Mouse (Mus musculus) embryonic facial prominence, embryonic 13.5 days (tissue): Measurements from ENCODE around the gene Hba-x. TPM values are rescaled to one million over a fixed set of nuclear protein-coding genes. Genes with fewer than 3 reads are reported as not detected.

Experiments
- ATAC-seq: fragments of 200-750 bp; cut with Nextera tagmentation; 2 replicates; pipeline ENCODE4 v1.8.0; 2017; ENCODE audit warnings: low read depth; ENCODE audit not compliant: insufficient number of reproducible peaks, insufficient read depth, low FRiP score, low TSS enrichment
- H3K27ac ChIP-seq: fragments of 300-500 bp; sonication (generic); 2 replicates; pipeline ENCODE4 v1.5.1; 2015; ENCODE audit warnings: moderate library complexity, mild to moderate bottlenecking, inconsistent platforms
- H3K27me3 ChIP-seq: fragments of 300-500 bp; sonication (generic); 2 replicates; pipeline ENCODE4 v1.6.1; 2015; ENCODE audit warnings: mild to moderate bottlenecking, inconsistent platforms
- H3K36me3 ChIP-seq: fragments of 300-500 bp; sonication (generic); 2 replicates; pipeline ENCODE4 v1.6.1; 2015; ENCODE audit warnings: mild to moderate bottlenecking, inconsistent platforms
- H3K4me1 ChIP-seq: fragments of 300-500 bp; sonication (generic); 2 replicates; pipeline ENCODE4 v1.6.1; 2015; ENCODE audit warnings: inconsistent platforms
- H3K4me2 ChIP-seq: fragments of 300-500 bp; sonication (generic); 2 replicates; pipeline ENCODE4 v1.6.1; 2015; ENCODE audit warnings: moderate library complexity, mild to moderate bottlenecking, inconsistent platforms
- H3K4me3 ChIP-seq: fragments of 300-500 bp; sonication (generic); 2 replicates; pipeline ENCODE4 v1.5.1; 2015; ENCODE audit warnings: mild to moderate bottlenecking, inconsistent platforms
- H3K9ac ChIP-seq: fragments of 300-500 bp; sonication (generic); 2 replicates; pipeline ENCODE4 v1.6.1; 2015; ENCODE audit warnings: mild to moderate bottlenecking, inconsistent platforms
- H3K9me3 ChIP-seq: fragments of 300-500 bp; sonication (generic); 2 replicates; pipeline ENCODE4 v1.6.1; 2016; ENCODE audit warnings: inconsistent platforms
- WGBS: fragments of 180-500 bp; shearing (Covaris S2); methylation state at CpG from one replicate; pipeline ENCODE4 v1.1.7; 2015; ENCODE audit warnings: mixed read lengths; 5-methylcytosine and 5-hydroxymethylcytosine counted together
- polyA plus RNA-seq: library from polyadenylated mRNA; unstranded; fragments of >200 nt; fragmentation: Nextera tagmentation; extraction: Ambion mirVana; gene quantifications from 2 replicates; pipeline ENCODE4 v1.2.1, GENCODE M21; 2015

Gene Hba-x
- polyA plus RNA-seq, 1 experiment from 2014 or later, result 590 TPM

- H3K4me2 ChIP-seq, result no peak overlapping the region
- H3K27ac ChIP-seq, result no peak overlapping the region
- ATAC-seq, result no peak
- 57% methylated on average over 9 of the region's 9 CpGs for WGBS
- H3K4me3 ChIP-seq, result no peak overlapping the region
- peaks cover 28% of the 10 kb centered on the region for H3K4me1 ChIP-seq
- H3K9ac ChIP-seq, result no peak overlapping the region
- H3K27me3 ChIP-seq, result no peaks in the 10 kb centered on the region
- H3K36me3 ChIP-seq, result peaks cover 73% of the 10 kb centered on the region
- H3K9me3 ChIP-seq, result no peaks in the 10 kb centered on the region
Measured at GRCm38 (mm10) chr11:32236712-32237410, 39.3 kb upstream of the Hba-x start.

- WGBS, result 97% methylated on average over 3 of the region's 3 CpGs
- H3K27me3 ChIP-seq, result no peaks in the 10 kb centered on the region
- H3K27ac ChIP-seq, result no peak overlapping the region
- H3K9me3 ChIP-seq, result no peaks in the 10 kb centered on the region
- H3K9ac ChIP-seq, result no peak overlapping the region
- peaks cover 72% of the 10 kb centered on the region for H3K36me3 ChIP-seq
- no peak for ATAC-seq
- peaks cover 28% of the 10 kb centered on the region for H3K4me1 ChIP-seq
- H3K4me3 ChIP-seq, result no peak overlapping the region
- no peak overlapping the region for H3K4me2 ChIP-seq
Measured at GRCm38 (mm10) chr11:32237411-32237795, 38.8 kb upstream of the Hba-x start.

GRCm38 (mm10) chr11:32238093-32238860 is 37.9 kb upstream of the Hba-x start:
- peaks cover 28% of the 10 kb centered on the region for H3K4me1 ChIP-seq
- H3K27ac ChIP-seq, result no peak overlapping the region
- no peak overlapping the region for H3K4me3 ChIP-seq
- WGBS, result 68% methylated on average over 5 of the region's 5 CpGs
- H3K36me3 ChIP-seq, result peaks cover 63% of the 10 kb centered on the region
- no peak overlapping the region for H3K9ac ChIP-seq
- no peak for ATAC-seq
- no peak overlapping the region for H3K4me2 ChIP-seq
- H3K27me3 ChIP-seq, result no peaks in the 10 kb centered on the region
- no peaks in the 10 kb centered on the region for H3K9me3 ChIP-seq

GRCm38 (mm10) chr11:32241391-32241790 is 34.8 kb upstream of the Hba-x start:
- no peak for ATAC-seq
- H3K27me3 ChIP-seq, result no peaks in the 10 kb centered on the region
- peaks cover 19% of the 10 kb centered on the region for H3K4me1 ChIP-seq
- H3K27ac ChIP-seq, result no peak overlapping the region
- H3K4me3 ChIP-seq, result no peak overlapping the region
- peaks cover 69% of the 10 kb centered on the region for H3K36me3 ChIP-seq
- H3K9me3 ChIP-seq, result no peaks in the 10 kb centered on the region
- H3K9ac ChIP-seq, result peak overlapping the region; percentile 49
- H3K4me2 ChIP-seq, result no peak overlapping the region

- Histone ChIP-seq H3K9me3 (no peaks in the 10 kb centered on the region), H3K27ac (no peak overlapping the region), H3K4me2 (no peak overlapping the region), H3K36me3 (peaks cover 70% of the 10 kb centered on the region), H3K27me3 (no peaks in the 10 kb centered on the region), H3K4me3 (no peak overlapping the region), H3K4me1 (peaks cover 12% of the 10 kb centered on the region), H3K9ac (no peak overlapping the region)
- no peak for ATAC-seq
- 80% methylated on average over 3 of the region's 3 CpGs for WGBS
Measured at GRCm38 (mm10) chr11:32242209-32242608, 34.0 kb upstream of the Hba-x start.

GRCm38 (mm10) chr11:32243205-32243955 is 32.8 kb upstream of the Hba-x start:
- Histone ChIP-seq H3K4me1 (peaks cover 12% of the 10 kb centered on the region), H3K4me3 (no peak overlapping the region), H3K27me3 (no peaks in the 10 kb centered on the region), H3K36me3 (peaks cover 72% of the 10 kb centered on the region), H3K9ac (0 out of 2 replicates have a peak overlapping the region, but pooled peaks have one; percentile 27), H3K27ac (0 out of 2 replicates have a peak overlapping the region, but pooled peaks have one; percentile 45), H3K4me2 (no peak overlapping the region), H3K9me3 (no peaks in the 10 kb centered on the region)
- ATAC-seq, result no peak
- 51% methylated on average over 7 of the region's 7 CpGs for WGBS

GRCm38 (mm10) chr11:32244064-32244463 is 32.1 kb upstream of the Hba-x start:
- Histone ChIP-seq H3K27ac (peak overlapping the region; percentile 71), H3K4me1 (peaks cover 12% of the 10 kb centered on the region), H3K4me3 (no peak overlapping the region), H3K9me3 (no peaks in the 10 kb centered on the region), H3K36me3 (peaks cover 75% of the 10 kb centered on the region), H3K9ac (no peak overlapping the region), H3K4me2 (no peak overlapping the region), H3K27me3 (no peaks in the 10 kb centered on the region)
- no peak for ATAC-seq
- 71% methylated on average over 3 of the region's 3 CpGs for WGBS

- 83% methylated on average over 1 of the region's 1 CpGs for WGBS
- H3K9ac ChIP-seq, result no peak overlapping the region; the same call in 1 of the 2 replicates
- peaks cover 76% of the 10 kb centered on the region for H3K36me3 ChIP-seq
- no peak overlapping the region for H3K4me2 ChIP-seq
- peak overlapping the region; percentile 71; the same call in 1 of the 2 replicates for H3K27ac ChIP-seq
- no peaks in the 10 kb centered on the region for H3K9me3 ChIP-seq
- ATAC-seq, result no peak
- peaks cover 12% of the 10 kb centered on the region for H3K4me1 ChIP-seq
- H3K4me3 ChIP-seq, result no peak overlapping the region
- H3K27me3 ChIP-seq, result no peaks in the 10 kb centered on the region
Measured at GRCm38 (mm10) chr11:32244617-32245016, 31.6 kb upstream of the Hba-x start.

GRCm38 (mm10) chr11:32245614-32246013 is 30.6 kb upstream of the Hba-x start:
- 93% methylated on average over 6 of the region's 6 CpGs for WGBS
- no peak for ATAC-seq
- Histone ChIP-seq H3K4me3 (no peak overlapping the region), H3K36me3 (peaks cover 75% of the 10 kb centered on the region), H3K4me2 (no peak overlapping the region), H3K27ac (no peak overlapping the region), H3K27me3 (no peaks in the 10 kb centered on the region), H3K9ac (no peak overlapping the region), H3K4me1 (peaks cover 12% of the 10 kb centered on the region), H3K9me3 (no peaks in the 10 kb centered on the region)

GRCm38 (mm10) chr11:32247068-32247467 is 29.1 kb upstream of the Hba-x start:
- H3K27ac ChIP-seq, result no peak overlapping the region
- peaks cover 65% of the 10 kb centered on the region for H3K36me3 ChIP-seq
- H3K4me2 ChIP-seq, result no peak overlapping the region
- no peak overlapping the region for H3K9ac ChIP-seq
- H3K4me1 ChIP-seq, result peaks cover 12% of the 10 kb centered on the region
- ATAC-seq, result no peak
- H3K4me3 ChIP-seq, result no peak overlapping the region
- H3K9me3 ChIP-seq, result no peaks in the 10 kb centered on the region
- H3K27me3 ChIP-seq, result no peaks in the 10 kb centered on the region

GRCm38 (mm10) chr11:32248350-32248749 is 27.9 kb upstream of the Hba-x start:
- H3K27me3 ChIP-seq, result no peaks in the 10 kb centered on the region
- H3K36me3 ChIP-seq, result peaks cover 74% of the 10 kb centered on the region
- no peak overlapping the region for H3K4me3 ChIP-seq
- 79% methylated on average over 3 of the region's 3 CpGs for WGBS
- no peaks in the 10 kb centered on the region for H3K9me3 ChIP-seq
- H3K4me2 ChIP-seq, result no peak overlapping the region
- no peak for ATAC-seq
- no peak overlapping the region for H3K27ac ChIP-seq
- peaks cover 12% of the 10 kb centered on the region for H3K4me1 ChIP-seq
- H3K9ac ChIP-seq, result no peak overlapping the region
